Comparison of ENCODE assay signal across 8 mouse cellular contexts in the genomic region with DNA sequence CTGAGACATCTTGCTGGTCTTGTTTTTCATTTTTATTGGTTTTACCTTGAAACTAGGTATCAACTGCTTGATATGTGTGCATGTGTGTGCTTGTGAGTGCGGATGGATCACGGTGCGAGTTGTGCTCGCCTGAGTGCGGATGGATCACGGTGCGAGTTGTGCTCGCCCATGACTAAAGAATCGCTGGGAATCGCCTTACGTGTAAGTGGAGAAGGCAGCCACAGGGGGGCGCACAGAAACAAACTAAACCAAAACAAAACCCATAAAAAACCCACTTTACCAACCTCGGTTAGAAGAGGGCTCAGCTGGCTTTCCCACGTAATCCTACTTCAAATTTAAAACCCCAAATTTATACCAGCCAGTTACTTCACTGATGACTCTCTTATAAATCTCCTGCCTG. TPM values are rescaled to one million over a fixed set of nuclear protein-coding genes. Genes with fewer than 3 reads are reported as not detected.
DNase-seq lines count a peak whose midpoint lies in the region; ATAC-seq and TF ChIP-seq lines count a peak whose summit lies in the region.

No protein-coding gene starts in this region.

- peak; percentile 57 for TF ChIP-seq CTCF in heart, postnatal 0 days (IDR thresholded peaks at IDR 0.05; ENCODE audit: low read depth)
- TF ChIP-seq CTCF in olfactory bulb, adult 2 months (IDR thresholded peaks at IDR 0.05; ENCODE audit: insufficient read depth, low read depth, low read length): peak; percentile 51; the same call in 1 of the 2 replicates

- no peak overlapping the region for H3K4me2 ChIP-seq in midbrain, embryonic 11.5 days
- no peak overlapping the region for H3K4me2 ChIP-seq in midbrain, embryonic 16.5 days (ENCODE audit: low read length)
- no peak overlapping the region for H3K4me2 ChIP-seq in heart, postnatal 0 days (ENCODE audit: low read depth, low read length)

- H3K9me3 ChIP-seq in midbrain, embryonic 11.5 days (ENCODE audit: control insufficient read depth, low read length): no peaks in the 10 kb centered on the region
- no peaks in the 10 kb centered on the region for H3K9me3 ChIP-seq in midbrain, embryonic 16.5 days (replicated peaks; ENCODE audit: control insufficient read depth, low read length, poor library complexity, severe bottlenecking)
- no peaks in the 10 kb centered on the region for H3K9me3 ChIP-seq in heart, postnatal 0 days (replicated peaks; ENCODE audit: control insufficient read depth, low read length)

- peak; percentile 90 for DNase-seq in midbrain, embryonic 11.5 days (ENCODE audit: low spot score, missing footprints)
- peak; percentile 50 for DNase-seq in Muller cell, postnatal 12 days (ENCODE audit: inconsistent ontology term)
- peak; percentile 56 to 78 for DNase-seq in cerebellum, adult 18-20 months
- peak; percentile 31 for DNase-seq in heart, postnatal 0 days (ENCODE audit: low spot score)
- peak; percentile 71 to 75 for DNase-seq in left cerebral cortex, postnatal 14 days (ENCODE audit: low spot score in 2 of 2)

- H3K27ac ChIP-seq in midbrain, embryonic 11.5 days (ENCODE audit: low read depth, low read length): no peak overlapping the region
- no peak overlapping the region for H3K27ac ChIP-seq in midbrain, embryonic 16.5 days (ENCODE audit: low read length)
- H3K27ac ChIP-seq in heart, postnatal 0 days (ENCODE audit: low read depth): no peak overlapping the region
- no peak overlapping the region for H3K27ac ChIP-seq in olfactory bulb, adult 2 months (ENCODE audit: insufficient read depth, low read depth, low read length)

- H3K9ac ChIP-seq in midbrain, embryonic 11.5 days (ENCODE audit: low read length): no peak overlapping the region
- no peak overlapping the region for H3K9ac ChIP-seq in midbrain, embryonic 16.5 days (ENCODE audit: low read depth, low read length)
- no peak overlapping the region for H3K9ac ChIP-seq in heart, postnatal 0 days (replicated peaks; ENCODE audit: low read depth, low read length)

- TF ChIP-seq EP300 in heart, postnatal 0 days (IDR thresholded peaks at IDR 0.05; ENCODE audit: low read depth): no peak

- TF ChIP-seq POLR2A in olfactory bulb, adult 2 months (IDR thresholded peaks at IDR 0.05; ENCODE audit: insufficient read depth, low read depth, low read length): no peak

- H3K27me3 ChIP-seq in midbrain, embryonic 11.5 days (ENCODE audit: control insufficient read depth, insufficient read depth, low read length): no peaks in the 10 kb centered on the region
- H3K27me3 ChIP-seq in midbrain, embryonic 16.5 days (ENCODE audit: control insufficient read depth, insufficient read depth, low read depth, low read length): no peaks in the 10 kb centered on the region
- no peaks in the 10 kb centered on the region for H3K27me3 ChIP-seq in heart, postnatal 0 days (ENCODE audit: control insufficient read depth, insufficient read depth, low read length)

- intact Hi-C loops in left cerebral cortex, postnatal 14 days (cut with DNase I): loop anchor here (2.0 kb wide), 1 partner anchor 260 kb away; no protein-coding TSS in a partner anchor

- H3K4me3 ChIP-seq in midbrain, embryonic 11.5 days (ENCODE audit: low read depth, low read length): no peak overlapping the region
- no peak overlapping the region for H3K4me3 ChIP-seq in midbrain, embryonic 16.5 days (ENCODE audit: low read depth, low read length)
- H3K4me3 ChIP-seq in heart, postnatal 0 days (ENCODE audit: low read depth, low read length): no peak overlapping the region
- H3K4me3 ChIP-seq in olfactory bulb, adult 2 months (ENCODE audit: insufficient read depth, low read depth, low read length): no peak overlapping the region

- 34% methylated on average over 14 of the region's 14 CpGs for WGBS in midbrain, embryonic 11.5 days
- WGBS in midbrain, embryonic 16.5 days: 35% methylated on average over 14 of the region's 14 CpGs
- 26% methylated on average over 14 of the region's 14 CpGs for WGBS in heart, postnatal 0 days
- WGBS in olfactory bulb, adult 2 months: 27% methylated on average over 14 of the region's 14 CpGs

- no peak for ATAC-seq in midbrain, embryonic 11.5 days (ENCODE audit: low FRiP score)
- no peak for ATAC-seq in midbrain, embryonic 16.5 days
- no peak for ATAC-seq in heart, postnatal 0 days (ENCODE audit: insufficient read depth, low read depth)
- no peak; the same call in 1 of the 2 replicates for ATAC-seq in erythroid progenitor cell, adult 5-6 weeks (replicated peaks; ENCODE audit: low FRiP score, poor library complexity, severe bottlenecking)

- no peaks in the 10 kb centered on the region for H3K36me3 ChIP-seq in midbrain, embryonic 11.5 days (ENCODE audit: control insufficient read depth, insufficient read depth, low read length)
- H3K36me3 ChIP-seq in midbrain, embryonic 16.5 days (ENCODE audit: control insufficient read depth, insufficient read depth, low read length): no peaks in the 10 kb centered on the region
- H3K36me3 ChIP-seq in heart, postnatal 0 days (replicated peaks; ENCODE audit: control insufficient read depth, insufficient read depth, low read length): no peaks in the 10 kb centered on the region

- H3K4me1 ChIP-seq in midbrain, embryonic 11.5 days (ENCODE audit: control insufficient read depth, insufficient read depth, low read length): no peaks in the 10 kb centered on the region
- H3K4me1 ChIP-seq in midbrain, embryonic 16.5 days (ENCODE audit: control insufficient read depth, insufficient read depth, low read length): 0 out of 2 replicates have a peak, but pooled peaks cover 2% of the 10 kb centered on the region
- H3K4me1 ChIP-seq in heart, postnatal 0 days (ENCODE audit: control insufficient read depth, insufficient read depth): no peaks in the 10 kb centered on the region
- peaks cover 2% of the 10 kb centered on the region; the same call in 1 of the 2 replicates for H3K4me1 ChIP-seq in olfactory bulb, adult 2 months (ENCODE audit: control insufficient read depth, insufficient read depth, low read length)

RNA-seq across cellular contexts. Expression of a gene that starts 9.3 kb away (rescaled TPM):
- 0.07 TPM in 1 of 2 replicates, not detected in the other for polyA plus RNA-seq in midbrain, embryonic 11.5 days (2014; fragmentation: Nextera tagmentation; extraction: Ambion mirVana)
- polyA plus RNA-seq in midbrain, embryonic 16.5 days (2015; fragmentation: Nextera tagmentation; extraction: Ambion mirVana): 0.30 and 0.45 TPM in 2 replicates
- total RNA-seq in heart, postnatal 0 days (2014; rRNA removed; ENCODE audit: low replicate concordance): not detected in 2 replicates
- 0.10 TPM in 2 replicates for polyA plus RNA-seq in heart, postnatal 0 days (2015; fragmentation: Nextera tagmentation; extraction: Ambion mirVana)
- under 1 TPM; 0.17 to 0.42 TPM for total RNA-seq in left cerebral cortex, postnatal 14 days (2021)
- polyA plus RNA-seq in olfactory bulb, adult 2 months (2012; ENCODE audit: insufficient read depth, insufficient read length, low replicate concordance, missing spikeins): not detected in 2 replicates
- total RNA-seq in erythroid progenitor cell, adult 5-6 weeks (2015; ENCODE audit: low replicate concordance): not detected in 2 replicates
- not detected in 2 replicates for total RNA-seq in erythroid progenitor cell, adult 5-6 weeks (2017; ENCODE audit: low replicate concordance)

Comparison
In these comparisons a context has a peak if more than half of its experiments do, and no peak if none do; other contexts are left out.
1. DNase-seq: peak in every context shown above with its lines; median percentile 90 in midbrain, embryonic 11.5 days; 73 in left cerebral cortex, postnatal 14 days; 67 in cerebellum, adult 18-20 months; 50 in Muller cell, postnatal 12 days; 31 in heart, postnatal 0 days.